Mouse (Mus musculus) urinary bladder, postnatal 25 days (tissue): ENCODE measurements at regions not wholly inside any gene's neighbourhood (a gene's known extent, or its start where the extent isn't known, plus 50 kb on each side); places are given as distances from the start of the nearest gene placed in this dataset.

Experiments used
- DNase-seq: peaks from one replicate; pipeline ENCODE4 v3.0.0; 2022; ENCODE audit warnings: low spot score

- no peak for DNase-seq
Measured at GRCm38 (mm10) chr13:116417768-116418167, 108.3 kb upstream of the Isl1 start.

GRCm38 (mm10) chr13:116414473-116414872 lies 105.0 kb upstream of the Isl1 start:
- no peak for DNase-seq

DNA sequence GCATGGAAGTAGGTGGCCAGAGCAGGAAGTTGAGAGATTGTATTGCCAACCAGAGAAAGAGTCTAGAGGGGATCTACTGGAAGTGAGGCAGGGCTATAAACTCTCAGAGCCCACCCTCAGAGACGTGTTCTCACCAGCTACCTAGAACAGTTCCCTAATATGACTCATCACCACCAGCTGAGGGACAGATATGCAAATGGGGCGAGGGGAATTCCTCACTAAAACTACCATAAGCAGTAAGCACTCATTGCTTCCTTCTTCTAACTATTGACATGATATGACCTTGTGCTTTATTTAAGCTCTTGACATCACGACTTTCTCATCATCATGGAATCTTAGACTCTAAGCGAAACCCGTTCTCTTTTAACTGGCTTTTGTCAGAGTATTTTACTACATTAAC lies 101.2 kb upstream of the Isl1 start:
- no peak for DNase-seq
